Mouse (Mus musculus) megakaryocyte, embryonic 14.5 days (primary cell): Measurements from ENCODE around the gene Tmem255b.

ENCODE experiments used
- FLI1 ChIP-seq: IDR thresholded peaks from 2 replicates; pipeline ENCODE4 v1.6.1; 2012; ENCODE audit warnings: low read length, inconsistent platforms, mixed read lengths
- GATA1 ChIP-seq: IDR thresholded peaks from 3 replicates; pipeline ENCODE4 v1.6.1; 2012; ENCODE audit warnings: mixed read lengths, low read length, inconsistent platforms, borderline replicate concordance

GRCm38 (mm10) chr8:13446456-13446855 lies 11.5 kb downstream of the Tmem255b start:
- no peak for TF ChIP-seq GATA1
- no peak for TF ChIP-seq FLI1
